Mouse (Mus musculus): ENCODE data around the gene Galnt15.

Galnt15 gene

GRCm38 (mm10) chr14:32093018-32093417, 64.2 kb downstream of the Galnt15 start:
- no peak for DNase-seq

GRCm38 (mm10) chr14:32093500-32094117, 64.8 kb downstream of the Galnt15 start:
- no peak for DNase-seq

- no peak for DNase-seq
These were observed 66.9 kb downstream of the Galnt15 start for GRCm38 (mm10) chr14:32095646-32096045.

- no peak for DNase-seq
These were observed 68.0 kb downstream of the Galnt15 start for GRCm38 (mm10) chr14:32096740-32097139.

DNA sequence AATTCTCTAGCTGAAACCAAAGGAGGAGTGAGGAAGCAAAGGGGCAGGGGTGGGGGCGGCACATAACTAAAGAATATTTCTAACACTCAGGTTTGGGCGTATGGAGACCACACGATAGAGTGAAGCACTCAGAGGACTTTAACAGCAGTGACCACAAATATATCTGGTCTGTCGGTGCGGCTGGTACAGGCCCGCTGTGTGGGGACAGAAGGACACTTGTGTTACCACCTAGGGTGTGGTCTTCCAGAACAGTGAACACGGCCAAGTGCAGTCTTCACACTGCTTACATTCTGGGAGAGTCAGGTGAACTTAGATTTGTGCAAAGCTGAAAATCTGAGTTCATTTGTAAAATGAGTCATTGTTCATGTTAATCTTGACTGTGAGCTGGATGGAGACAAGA, 68.9 kb downstream of the Galnt15 start:
- no peak for DNase-seq

DNA sequence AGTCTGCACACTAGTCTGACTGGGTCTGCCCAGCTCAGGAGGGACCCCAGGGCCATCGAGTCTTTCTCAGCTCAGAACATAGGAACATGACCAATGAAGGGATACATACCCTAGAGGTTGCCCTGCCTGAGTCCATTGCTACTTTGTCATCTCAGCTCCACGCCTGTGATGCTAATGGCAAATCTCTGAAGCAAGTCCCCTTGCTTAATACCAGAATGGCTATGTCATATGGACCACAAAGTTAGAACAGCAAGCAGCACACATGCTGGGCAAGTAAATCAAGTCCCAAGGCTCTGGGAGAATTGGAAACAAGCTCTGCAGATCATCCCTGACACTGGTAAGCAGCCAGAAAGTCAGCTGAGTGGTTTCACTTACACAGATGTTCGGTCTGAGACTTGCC, 70.2 kb downstream of the Galnt15 start:
- DNase-seq, result no peak

GRCm38 (mm10) chr14:32103556-32103955, 74.8 kb downstream of the Galnt15 start:
- no peak for DNase-seq

DNA sequence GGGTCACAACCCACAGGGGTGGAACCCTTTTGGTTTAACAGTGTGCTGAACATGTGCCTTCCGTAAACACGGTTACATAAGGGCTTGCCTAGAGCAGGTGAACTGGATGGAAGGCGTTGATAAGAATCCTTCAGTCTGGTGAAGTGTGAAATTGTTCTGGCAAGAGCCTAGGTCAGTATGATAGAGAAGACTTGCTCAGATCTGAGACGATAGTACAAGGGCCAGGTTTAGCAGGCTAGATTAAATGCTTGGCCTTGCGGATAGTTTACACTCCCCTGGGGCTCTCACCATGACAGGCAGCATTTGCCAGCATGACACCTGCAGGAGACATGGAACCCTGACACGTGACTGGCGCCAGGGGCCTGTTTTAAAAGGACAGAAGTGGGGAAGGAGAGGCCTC, 76.9 kb downstream of the Galnt15 start:
- DNase-seq, result no peak

DNA sequence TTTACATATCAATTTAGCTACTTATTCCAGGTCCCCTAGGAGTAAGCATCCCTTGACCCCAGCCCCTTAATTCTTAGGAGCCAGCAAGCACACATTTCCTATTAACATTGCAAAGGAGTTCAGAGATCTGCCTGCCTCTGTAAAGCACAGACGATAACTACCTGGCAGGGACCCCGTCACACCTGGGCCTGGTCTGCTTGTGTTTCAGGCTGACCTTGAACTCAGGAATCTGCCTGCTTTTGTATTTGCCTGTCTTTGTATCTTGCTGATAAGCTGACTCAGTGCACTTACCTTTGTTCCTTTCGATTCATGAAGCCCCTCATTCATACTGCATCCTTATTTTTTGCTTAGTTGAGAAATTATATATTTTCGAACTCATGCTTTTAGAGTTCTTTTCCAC, 78.1 kb downstream of the Galnt15 start:
- no peak for DNase-seq
